Mouse (Mus musculus): Measurements from ENCODE around the gene Foxp4.

GRCm38 (mm10) chr17:47883099-47883498 lies 41.3 kb downstream of the Foxp4 start:
- TF ChIP-seq EP300 (optimal IDR thresholded peaks at IDR 0.05) (no peak), CTCF (IDR thresholded peaks at IDR 0.05; ENCODE audit: low read depth) (no peak)
